Mouse (Mus musculus) telencephalon, adult 2 months (tissue): ENCODE measurements around the gene Spg7.
A peak's percentile ranks its signal among the peaks of the same experiment; 100 is the strongest.
"Not testable (repeated sequence)": the region's sequence is repeated elsewhere in the genome, so short reads cannot be mapped to it uniquely, and the experiment has no call there.

Source experiments
- DNase-seq: peaks from one replicate; pipeline ENCODE4 v3.0.0-alpha.2; 2011; ENCODE audit warnings: low read depth, low spot score

Spg7 gene

GRCm38 (mm10) chr8:123041008-123041773, 21.6 kb upstream of the Spg7 start:
- DNase-seq = peak; percentile 36

DNA sequence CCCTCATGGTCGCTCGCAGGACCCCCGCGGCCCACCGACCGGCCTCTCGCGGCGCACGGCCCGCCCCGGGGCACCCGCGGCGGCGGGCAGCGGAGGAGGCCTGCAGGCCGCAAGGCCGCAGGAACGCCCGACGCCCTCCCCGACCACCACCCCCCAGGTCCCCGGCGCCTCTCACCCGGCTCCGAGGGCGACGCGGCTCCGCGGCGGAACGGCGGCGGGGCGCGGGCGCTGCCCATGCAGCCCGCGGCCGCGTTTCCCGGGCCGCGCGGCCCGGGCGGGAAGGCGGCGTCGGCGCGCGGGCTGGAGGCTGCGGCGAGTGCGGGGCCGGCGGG, 21.0 kb upstream of the Spg7 start:
- no peak for DNase-seq

- DNase-seq = peak; percentile 99
Observed at GRCm38 (mm10) chr8:123042158-123042973, 20.4 kb upstream of the Spg7 start, which contains the start of gene Ankrd11. Gene Ankrd11 (minus strand): TSS chr8:123042277.

- no peak for DNase-seq
Observed at GRCm38 (mm10) chr8:123042974-123043625, 19.6 kb upstream of the Spg7 start.

GRCm38 (mm10) chr8:123043941-123044340, 18.8 kb upstream of the Spg7 start:
- no peak for DNase-seq

DNA sequence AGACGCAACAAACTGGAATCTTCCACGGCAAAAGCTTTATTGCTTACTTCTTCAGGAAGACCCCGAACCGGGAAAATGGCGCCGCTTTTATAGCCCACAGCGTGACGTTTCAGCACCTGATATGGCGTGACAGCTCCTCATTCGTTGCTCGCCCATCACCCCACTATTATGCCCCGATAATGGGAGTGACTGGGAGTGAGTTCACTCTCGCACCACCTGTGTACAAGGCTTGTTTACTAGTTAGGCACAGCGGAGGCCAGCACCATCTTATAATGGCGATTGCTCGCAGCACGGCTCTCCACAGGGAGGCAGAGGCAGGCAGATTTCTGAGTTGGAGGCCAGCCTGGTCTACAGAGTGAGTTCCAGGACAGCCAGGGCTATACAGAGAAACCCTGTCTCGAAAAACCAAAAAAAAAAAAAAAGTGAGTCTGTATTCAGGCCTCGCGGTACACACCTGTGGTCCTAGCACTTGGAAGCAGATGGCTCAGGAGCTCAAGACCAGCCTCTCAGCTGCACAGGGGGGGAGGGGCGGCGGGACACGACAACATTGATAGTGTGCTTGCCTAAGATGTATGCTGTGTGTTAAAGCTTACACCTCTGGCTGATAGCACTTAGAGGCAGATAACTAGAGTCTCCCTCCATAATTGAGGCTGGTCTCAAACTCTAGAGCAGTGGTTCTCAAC, 17.9 kb upstream of the Spg7 start:
- not testable (repeated sequence) for DNase-seq

GRCm38 (mm10) chr8:123046706-123047105, 16.0 kb upstream of the Spg7 start:
- DNase-seq = no peak

GRCm38 (mm10) chr8:123047827-123048226, 14.9 kb upstream of the Spg7 start:
- no peak for DNase-seq

- no peak for DNase-seq
Observed at GRCm38 (mm10) chr8:123048402-123048801, 14.3 kb upstream of the Spg7 start.

DNA sequence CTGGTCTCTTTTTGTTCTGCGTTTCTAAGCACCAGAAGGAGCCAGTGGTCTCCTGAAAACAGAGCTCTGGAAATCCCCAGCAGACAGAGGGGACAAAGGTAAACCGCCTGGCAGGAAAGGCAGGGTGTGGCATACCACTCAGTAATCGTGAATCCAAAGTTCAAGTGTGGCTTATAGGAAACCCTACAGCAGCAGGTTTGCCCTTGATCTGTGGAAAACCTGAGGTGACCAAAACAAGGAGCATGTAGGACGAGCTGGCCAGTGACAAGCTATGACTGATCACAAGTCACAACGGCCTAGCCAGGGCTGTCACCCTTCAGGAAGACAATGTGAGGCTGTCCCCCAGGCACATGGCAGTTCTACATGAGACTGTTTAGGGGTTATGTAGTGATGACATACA, 11.3 kb upstream of the Spg7 start:
- no peak for DNase-seq

DNA sequence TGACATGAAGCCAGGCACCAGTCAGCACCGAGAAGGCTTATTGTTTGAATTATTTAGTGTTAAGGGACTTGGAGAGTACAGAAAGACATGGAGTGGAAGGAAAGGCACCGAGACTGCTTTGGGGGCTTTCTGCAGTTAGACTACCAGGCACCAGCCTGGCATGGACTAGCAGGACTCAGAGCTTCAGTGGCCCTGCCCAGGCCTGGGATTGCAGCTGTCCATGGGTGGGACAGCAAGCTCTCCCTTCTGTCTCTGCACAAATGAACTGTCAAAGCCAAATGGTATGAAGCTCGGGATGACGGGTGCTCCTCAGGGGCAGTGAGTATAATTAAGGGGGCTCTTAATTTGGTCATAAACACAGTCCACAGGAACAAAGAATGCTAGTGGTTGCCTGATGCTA, 1.3 kb downstream of the Spg7 start:
- DNase-seq = no peak

- no peak for DNase-seq
Observed at GRCm38 (mm10) chr8:123064809-123065213, 2.1 kb downstream of the Spg7 start.

DNA sequence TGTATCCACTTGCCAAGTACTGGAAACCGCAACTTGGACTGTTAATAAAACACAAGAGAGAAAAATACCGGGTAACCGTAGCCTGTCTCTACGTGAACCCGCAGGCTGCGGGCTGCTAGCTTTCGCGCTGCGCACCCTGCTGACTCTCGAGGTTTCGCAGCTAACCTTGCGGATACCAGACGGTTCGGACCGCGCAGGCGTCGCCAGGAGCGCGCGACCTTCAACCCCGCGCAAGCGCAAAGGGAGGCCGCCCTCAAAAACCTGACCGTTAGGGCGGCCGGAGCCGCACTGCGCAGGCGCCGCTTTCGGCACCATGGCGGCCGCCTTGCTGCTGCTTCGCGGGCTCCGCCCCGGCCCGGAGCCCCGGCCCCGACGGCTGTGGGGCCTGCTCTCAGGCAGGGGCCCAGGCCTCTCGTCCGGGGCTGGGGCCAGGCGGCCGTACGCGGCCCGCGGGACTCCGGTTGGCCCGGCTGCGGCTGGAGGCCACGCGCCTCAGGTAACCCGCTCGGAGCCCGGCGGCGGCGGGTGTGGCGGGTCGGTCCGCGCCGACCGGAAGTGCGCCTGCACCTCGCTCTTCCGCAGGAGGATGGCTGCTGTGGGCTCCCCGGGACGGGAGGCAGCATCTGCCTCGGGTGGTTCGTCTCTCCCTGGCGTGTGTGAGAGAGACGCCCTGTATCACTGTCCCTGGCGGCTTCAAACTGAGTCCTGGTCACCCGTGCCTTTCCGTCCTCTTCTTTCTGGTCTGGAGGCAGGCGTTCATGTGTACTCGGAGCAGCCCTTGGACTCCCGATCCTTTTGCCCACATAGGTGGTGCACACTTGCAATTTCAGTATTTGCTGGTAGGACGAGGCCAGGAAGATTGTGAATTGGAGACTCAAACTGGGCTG, 2.7 kb downstream of the Spg7 start:
- DNase-seq = peak; percentile 95

DNA sequence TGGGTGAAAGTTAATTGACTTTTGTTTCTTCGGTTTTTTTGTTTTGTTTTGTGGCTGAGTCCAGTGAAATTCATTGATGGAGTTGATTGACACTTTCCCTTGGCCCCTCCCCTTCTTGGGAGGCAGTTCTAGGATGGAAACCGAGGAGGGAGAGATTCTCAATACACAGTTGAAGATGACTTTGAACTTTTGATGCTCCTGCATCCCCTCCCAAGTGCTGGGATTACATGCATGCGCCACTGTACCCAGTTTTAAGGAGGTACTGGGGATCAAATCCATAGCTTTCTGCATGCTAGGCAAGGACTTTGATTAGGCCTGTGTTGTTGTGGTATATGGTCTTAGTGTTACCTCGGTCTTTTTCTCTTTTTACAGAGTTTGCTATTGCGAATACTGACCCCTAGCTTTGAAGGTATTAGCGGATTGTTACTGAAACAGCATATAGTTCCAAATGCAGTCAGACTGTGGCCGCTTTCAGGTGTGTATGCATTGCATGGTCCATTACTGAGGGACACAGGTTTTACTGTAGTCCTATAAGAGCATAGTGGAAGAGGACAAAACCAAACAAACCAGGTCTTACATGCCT, 3.5 kb downstream of the Spg7 start:
- no peak for DNase-seq

DNA sequence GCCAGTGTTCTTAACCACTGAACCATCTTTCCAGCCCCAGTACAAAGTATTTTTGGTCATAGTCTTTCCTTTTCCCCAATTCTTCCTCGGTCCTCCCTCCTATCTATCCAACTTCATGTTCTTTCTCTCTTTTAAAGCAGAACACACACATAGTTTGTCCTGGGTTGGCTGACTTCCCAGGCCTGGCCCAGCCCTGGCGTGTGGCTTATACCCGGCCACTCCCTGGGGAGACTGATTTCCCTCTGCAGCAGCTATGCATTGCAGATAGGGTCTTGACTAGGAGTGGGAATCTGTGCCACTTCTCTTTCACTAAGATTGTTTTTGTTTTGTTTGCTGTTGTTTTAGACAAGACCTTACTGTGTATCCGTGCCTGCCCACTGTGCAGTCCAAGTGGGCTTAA, 8.4 kb downstream of the Spg7 start:
- DNase-seq = no peak

DNA sequence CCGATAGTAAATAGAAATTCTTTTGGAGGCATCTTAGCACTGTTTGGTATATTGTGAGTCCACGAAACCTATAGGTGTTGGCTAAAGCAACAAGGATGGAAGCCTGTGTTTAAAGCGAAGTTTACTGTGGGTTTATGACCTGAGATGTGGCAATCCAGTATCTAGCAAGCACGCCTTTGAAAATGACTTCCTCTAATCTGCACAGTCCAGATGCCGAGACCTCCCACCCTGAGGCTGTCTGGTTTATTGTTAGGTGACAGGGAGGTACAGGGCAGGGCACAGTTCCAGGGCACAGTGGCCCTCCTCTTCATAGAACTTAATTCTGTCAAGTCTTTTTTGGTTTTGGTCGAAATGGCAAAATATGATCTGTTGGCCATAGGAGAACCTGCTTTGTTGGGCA, 14.5 kb downstream of the Spg7 start:
- DNase-seq = no peak

- DNase-seq = no peak
Observed at GRCm38 (mm10) chr8:123082993-123083392, 20.3 kb downstream of the Spg7 start.

- DNase-seq = peak; percentile 61
Observed at GRCm38 (mm10) chr8:123083610-123084009, 20.9 kb downstream of the Spg7 start.

DNA sequence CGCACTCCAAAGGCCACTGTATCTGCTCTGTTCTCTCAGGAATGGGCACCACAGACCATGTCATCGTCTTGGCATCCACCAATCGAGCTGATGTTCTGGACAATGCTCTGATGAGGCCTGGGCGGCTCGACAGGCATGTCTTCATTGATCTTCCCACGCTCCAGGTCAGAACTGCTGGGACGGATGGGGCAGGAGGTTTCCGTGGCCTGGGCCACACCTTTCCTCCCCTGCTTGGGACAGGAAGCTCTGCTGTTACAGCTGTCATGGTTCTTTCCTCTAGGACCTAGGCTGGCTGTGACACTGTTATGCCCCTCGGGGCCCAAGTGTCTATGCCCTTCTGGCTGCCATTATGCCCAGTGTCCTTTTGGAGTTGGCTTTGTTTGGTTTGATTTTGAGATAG, 24.5 kb downstream of the Spg7 start:
- no peak for DNase-seq

- no peak for DNase-seq
Observed at GRCm38 (mm10) chr8:123097216-123097615, 34.5 kb downstream of the Spg7 start.
